Mouse (Mus musculus) retina, adult 2 months (tissue): ENCODE results near the gene Ankrd63.

Experiments
- DNase-seq: peaks from one replicate; pipeline ENCODE4 v3.0.0-alpha.2; 2012; ENCODE audit warnings: low read depth, low spot score

Ankrd63 gene

GRCm38 (mm10) chr2:118726873-118727272, 23.1 kb upstream of the Ankrd63 start:
- no peak for DNase-seq

- DNase-seq: no peak
Observed at GRCm38 (mm10) chr2:118725511-118725910, 21.7 kb upstream of the Ankrd63 start.

GRCm38 (mm10) chr2:118723693-118724486, 20.1 kb upstream of the Ankrd63 start:
- no peak for DNase-seq

GRCm38 (mm10) chr2:118716677-118717076, 12.9 kb upstream of the Ankrd63 start:
- no peak for DNase-seq

- DNase-seq: no peak
Observed at GRCm38 (mm10) chr2:118714230-118714629, 10.5 kb upstream of the Ankrd63 start.

GRCm38 (mm10) chr2:118713631-118714030, 9.9 kb upstream of the Ankrd63 start:
- no peak for DNase-seq

GRCm38 (mm10) chr2:118711038-118711494, 7.3 kb upstream of the Ankrd63 start:
- DNase-seq: no peak

GRCm38 (mm10) chr2:118709655-118710221, 6.0 kb upstream of the Ankrd63 start:
- no peak for DNase-seq

- no peak for DNase-seq
Observed at GRCm38 (mm10) chr2:118708472-118708871, 4.7 kb upstream of the Ankrd63 start.

GRCm38 (mm10) chr2:118706436-118706835, 2.7 kb upstream of the Ankrd63 start:
- no peak for DNase-seq

GRCm38 (mm10) chr2:118702883-118703761, 641 bp downstream of the Ankrd63 start:
- DNase-seq: no peak

- no peak for DNase-seq
Observed at GRCm38 (mm10) chr2:118701971-118702882, 1.5 kb downstream of the Ankrd63 start.

GRCm38 (mm10) chr2:118701161-118701560, 2.6 kb downstream of the Ankrd63 start:
- DNase-seq: no peak

GRCm38 (mm10) chr2:118700179-118701062, 3.3 kb downstream of the Ankrd63 start:
- DNase-seq: peak; percentile 25

GRCm38 (mm10) chr2:118697955-118698354, 5.8 kb downstream of the Ankrd63 start:
- no peak for DNase-seq

GRCm38 (mm10) chr2:118697311-118697877, 6.4 kb downstream of the Ankrd63 start:
- no peak for DNase-seq

GRCm38 (mm10) chr2:118696451-118697308, 7.1 kb downstream of the Ankrd63 start:
- DNase-seq: no peak

GRCm38 (mm10) chr2:118695677-118696232, 8.0 kb downstream of the Ankrd63 start:
- DNase-seq: peak; percentile 44
